Mouse (Mus musculus) spleen, adult 2 months (tissue): ENCODE measurements around the gene Pros1.

Source experiments
- CTCF ChIP-seq: fragments of 200-500 bp; IDR thresholded peaks from 2 replicates; pipeline ENCODE4 v1.5.1; 2011; ENCODE audit warnings: mild to moderate bottlenecking, inconsistent platforms; ENCODE audit not compliant: insufficient read depth, insufficient read length, insufficient replicate concordance; ENCODE audit errors: extremely low read depth
- POLR2A ChIP-seq: fragments of 200-500 bp; IDR thresholded peaks from 2 replicates; pipeline ENCODE4 v1.6.1; 2011; ENCODE audit warnings: low read depth, low read length, inconsistent platforms

DNA sequence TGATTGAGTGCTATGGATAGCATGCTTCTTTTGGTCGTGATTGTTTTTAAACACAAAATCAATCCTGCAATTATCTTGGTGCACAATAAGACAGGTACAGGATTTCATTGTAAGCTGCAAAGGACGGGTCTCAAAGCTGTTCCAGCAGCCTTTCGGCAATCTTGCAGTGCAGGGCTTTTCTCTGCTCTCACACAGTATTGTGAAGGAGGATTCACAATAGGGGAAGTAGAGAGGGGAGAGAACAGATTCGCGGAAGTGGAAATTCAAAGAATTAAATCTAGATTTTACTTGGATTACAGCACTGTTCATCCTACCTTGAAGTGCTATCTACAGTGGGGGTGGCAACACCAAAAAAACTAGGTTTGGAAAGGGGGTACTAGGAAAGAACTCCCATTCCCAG is 40.3 kb upstream of the Pros1 start:
- TF ChIP-seq POLR2A: no peak
- TF ChIP-seq CTCF: no peak
